10 mouse cellular contexts compared by ENCODE assay signal in the genomic region with DNA sequence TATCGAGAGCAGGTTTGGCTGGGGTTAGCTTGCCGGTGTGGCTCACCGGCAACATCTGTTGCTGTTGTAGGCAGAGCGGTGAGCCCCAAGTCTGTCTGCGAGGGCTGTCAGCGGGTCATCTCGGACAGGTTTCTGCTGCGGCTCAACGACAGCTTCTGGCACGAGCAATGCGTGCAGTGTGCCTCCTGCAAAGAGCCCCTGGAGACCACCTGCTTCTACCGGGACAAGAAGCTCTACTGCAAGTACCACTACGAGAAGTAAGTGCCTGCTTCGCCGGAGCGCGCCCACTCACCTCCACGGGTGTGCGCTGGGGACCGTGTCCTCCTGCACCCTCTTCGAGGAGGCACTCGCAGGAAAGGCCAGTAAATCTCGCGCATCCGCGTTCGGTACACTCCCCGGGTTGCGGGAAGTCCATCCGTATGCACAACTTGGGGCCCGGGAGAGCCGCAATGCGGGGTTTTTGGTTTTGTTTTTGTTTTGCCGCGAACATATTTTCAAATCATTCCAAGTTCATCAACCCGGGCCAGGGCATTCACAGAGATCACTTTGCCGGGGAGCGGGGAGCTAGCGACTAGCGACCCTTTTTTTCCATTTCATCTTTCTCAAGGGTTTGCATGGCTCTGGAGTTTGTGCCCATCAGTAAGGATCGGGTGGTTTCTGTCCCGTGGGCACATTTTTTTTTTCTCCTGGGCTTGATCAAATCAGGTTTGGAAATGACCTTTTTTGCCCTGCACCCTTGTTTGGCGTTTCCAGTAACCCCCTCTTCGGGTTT. TPM values are rescaled to one million over a fixed set of nuclear protein-coding genes. Genes with fewer than 3 reads are reported as not detected.
DNase-seq lines count a peak whose midpoint lies in the region; ATAC-seq lines count a peak whose summit lies in the region.
"Had no signal": no experiment of that assay in that cellular context is flagged by ENCODE, and none has a peak within 500 bp of the region (broad histone marks: within the 10 kb centered on the region; RNA-seq: fewer than 3 reads in every experiment).

No protein-coding gene starts in this region.

- no peak overlapping the region for H3K27ac ChIP-seq in liver, embryonic 11.5 days (ENCODE audit: low read depth, low read length)
- no peak overlapping the region for H3K27ac ChIP-seq in embryonic facial prominence, embryonic 12.5 days
- no peak overlapping the region for H3K27ac ChIP-seq in intestine, embryonic 15.5 days
- no peak overlapping the region for H3K27ac ChIP-seq in neural tube, embryonic 14.5 days (ENCODE audit: low read depth, low read length)

- no peaks in the 10 kb centered on the region for H3K36me3 ChIP-seq in liver, embryonic 11.5 days (ENCODE audit: control insufficient read depth, insufficient read depth, low read length)
- no peaks in the 10 kb centered on the region for H3K36me3 ChIP-seq in embryonic facial prominence, embryonic 12.5 days
- H3K36me3 ChIP-seq in intestine, embryonic 15.5 days: no peaks in the 10 kb centered on the region
- H3K36me3 ChIP-seq in neural tube, embryonic 14.5 days (ENCODE audit: control insufficient read depth, insufficient read depth, low read length): no peaks in the 10 kb centered on the region

- no peaks in the 10 kb centered on the region for H3K4me1 ChIP-seq in liver, embryonic 11.5 days (replicated peaks; ENCODE audit: control insufficient read depth, insufficient read depth, low read length)
- H3K4me1 ChIP-seq in embryonic facial prominence, embryonic 12.5 days: peaks cover 15% of the 10 kb centered on the region
- H3K4me1 ChIP-seq in intestine, embryonic 15.5 days (replicated peaks): peaks cover 25% of the 10 kb centered on the region
- peaks cover 4% of the 10 kb centered on the region for H3K4me1 ChIP-seq in neural tube, embryonic 14.5 days (ENCODE audit: control insufficient read depth, insufficient read depth, low read length)

- no peak overlapping the region for H3K9ac ChIP-seq in liver, embryonic 11.5 days (ENCODE audit: low read depth, low read length)
- H3K9ac ChIP-seq in embryonic facial prominence, embryonic 12.5 days: no peak overlapping the region
- H3K9ac ChIP-seq in intestine, embryonic 15.5 days: no peak overlapping the region
- H3K9ac ChIP-seq in neural tube, embryonic 14.5 days (replicated peaks; ENCODE audit: low read depth, low read length): no peak overlapping the region

- peak; percentile 46 for DNase-seq in liver, embryonic 11.5 days (ENCODE audit: low spot score)
- no peak for DNase-seq in liver
- DNase-seq in cerebellum, adult 8-10 months: no peak
- DNase-seq in left cerebral cortex, postnatal 25 days (ENCODE audit: low spot score in 2 of 2): no peak
- no peak for DNase-seq in frontal cortex, postnatal 25 days (ENCODE audit: low spot score in 2 of 2)

- no peaks in the 10 kb centered on the region for H3K9me3 ChIP-seq in liver, embryonic 11.5 days (ENCODE audit: control insufficient read depth, low read length)
- no peaks in the 10 kb centered on the region for H3K9me3 ChIP-seq in embryonic facial prominence, embryonic 12.5 days
- H3K9me3 ChIP-seq in intestine, embryonic 15.5 days: no peaks in the 10 kb centered on the region
- H3K9me3 ChIP-seq in neural tube, embryonic 14.5 days (ENCODE audit: control insufficient read depth, low read length): no peaks in the 10 kb centered on the region

- ATAC-seq in liver, embryonic 11.5 days (replicated peaks; ENCODE audit: low FRiP score): no peak
- ATAC-seq in embryonic facial prominence, embryonic 12.5 days (ENCODE audit: insufficient number of reproducible peaks, insufficient read depth, low FRiP score, low TSS enrichment): no peak
- ATAC-seq in intestine, embryonic 15.5 days: no peak
- ATAC-seq in neural tube, embryonic 14.5 days (ENCODE audit: low read depth): no peak

- intact Hi-C loops in left cerebral cortex, postnatal 25 days (cut with DNase I): loop anchor here (5.0 kb wide), 1 partner anchor 90 kb away; no protein-coding TSS in a partner anchor

- 2% methylated on average over 44 of the region's 44 CpGs for WGBS in liver, embryonic 11.5 days
- WGBS in embryonic facial prominence, embryonic 12.5 days: 1% methylated on average over 44 of the region's 44 CpGs
- WGBS in intestine, embryonic 15.5 days: under 1% methylated on average over 44 of the region's 44 CpGs
- WGBS in neural tube, embryonic 14.5 days: under 1% methylated on average over 44 of the region's 44 CpGs

- H3K27me3 ChIP-seq in liver, embryonic 11.5 days (replicated peaks; ENCODE audit: control insufficient read depth, insufficient read depth, low read length): peaks cover 91% of the 10 kb centered on the region
- H3K27me3 ChIP-seq in embryonic facial prominence, embryonic 12.5 days: peaks cover 83% of the 10 kb centered on the region
- peaks cover 80% of the 10 kb centered on the region for H3K27me3 ChIP-seq in intestine, embryonic 15.5 days (replicated peaks)
- peaks cover 68% of the 10 kb centered on the region for H3K27me3 ChIP-seq in neural tube, embryonic 14.5 days (ENCODE audit: control insufficient read depth, insufficient read depth, low read length)

- H3K4me2 ChIP-seq in liver, embryonic 11.5 days: 0 out of 2 replicates have a peak overlapping the region, but pooled peaks have one; percentile 2
- H3K4me2 ChIP-seq in embryonic facial prominence, embryonic 12.5 days (replicated peaks): peak overlapping the region; percentile 32
- peak overlapping the region; percentile 37 for H3K4me2 ChIP-seq in intestine, embryonic 15.5 days (replicated peaks)
- H3K4me2 ChIP-seq in neural tube, embryonic 14.5 days (ENCODE audit: low read depth, low read length): no peak overlapping the region

- no peak overlapping the region for H3K4me3 ChIP-seq in liver, embryonic 11.5 days (ENCODE audit: low read depth, low read length)
- peak overlapping the region; percentile 21 for H3K4me3 ChIP-seq in embryonic facial prominence, embryonic 12.5 days
- peak overlapping the region; percentile 11 for H3K4me3 ChIP-seq in intestine, embryonic 15.5 days (replicated peaks)
- 0 out of 2 replicates have a peak overlapping the region, but pooled peaks have one; percentile 0 for H3K4me3 ChIP-seq in neural tube, embryonic 14.5 days (ENCODE audit: low read depth, low read length)

RNA-seq across cellular contexts. Expression of a gene that starts 3.1 kb away (rescaled TPM):
- polyA plus RNA-seq in liver, embryonic 11.5 days (2014; fragmentation: Nextera tagmentation; extraction: Ambion mirVana): 2.6 and 2.7 TPM in 2 replicates
- polyA plus RNA-seq in embryonic facial prominence, embryonic 12.5 days (2016; fragmentation: Nextera tagmentation; extraction: Ambion mirVana): 1.8 and 4.4 TPM in 2 replicates
- polyA plus RNA-seq in intestine, embryonic 15.5 days (2015; fragmentation: Nextera tagmentation; extraction: Ambion mirVana): 0.42 and 0.44 TPM in 2 replicates
- polyA plus RNA-seq in neural tube, embryonic 14.5 days (2014; fragmentation: Nextera tagmentation; extraction: Ambion mirVana): 0.25 and 0.55 TPM in 2 replicates
- under 1 TPM in 1 of 2 experiments, not detected in 1; 0.28 TPM for total RNA-seq in left cerebral cortex, postnatal 25 days (2021)
- total RNA-seq: neutrophil, adult 5-6 weeks had no signal
- polyA plus RNA-seq: frontal cortex, adult 2 months had no signal
